Mouse (Mus musculus): ENCODE data around the gene Mapk11. TPM values are rescaled to one million over a fixed set of nuclear protein-coding genes. Genes with fewer than 3 reads are reported as not detected.

Mapk11 gene
- polyA plus RNA-seq, 1 experiment from 2014 or later, result 13.3 TPM

- 0 out of 2 replicates have a peak, but pooled peaks cover 2% of the 10 kb centered on the region for H3K4me1 ChIP-seq (ENCODE audit: insufficient read depth)
Observed at GRCm38 (mm10) chr15:89137378-89138045, 11.9 kb downstream of the Mapk11 start.

GRCm38 (mm10) chr15:89136461-89137155, 12.8 kb downstream of the Mapk11 start:
- no peak for DNase-seq
- Histone ChIP-seq H3K4me1 (ENCODE audit: insufficient read depth) (0 out of 2 replicates have a peak, but pooled peaks cover 2% of the 10 kb centered on the region), H3K9me3 (ENCODE audit: low read depth, low read length) (no peaks in the 10 kb centered on the region), H3K36me3 (ENCODE audit: insufficient read depth) (no peaks in the 10 kb centered on the region), H3K27me3 (ENCODE audit: insufficient read depth, low read length) (peaks cover 31% of the 10 kb centered on the region), H3K4me2 (no peak overlapping the region), H3K4me3 (ENCODE audit: low read depth, low read length) (no peak overlapping the region), H3K27ac (ENCODE audit: low read depth) (no peak overlapping the region), H3K9ac (no peak overlapping the region)
- TF ChIP-seq CTCF (IDR thresholded peaks at IDR 0.05; ENCODE audit: low read depth), result no peak
- WGBS, result 92% methylated on average over 4 of the region's 5 CpGs
- no peak for ATAC-seq (ENCODE audit: insufficient read depth)

More at GRCm38 (mm10) chr15:89137378-89138045, 11.9 kb downstream of the Mapk11 start:
- H3K27me3 ChIP-seq (ENCODE audit: insufficient read depth, low read length), result peaks cover 37% of the 10 kb centered on the region
- H3K4me2 ChIP-seq, result no peak overlapping the region
- whole genome bisulfite sequencing, result 68% methylated on average over 11 of the region's 11 CpGs
- no peaks in the 10 kb centered on the region for H3K36me3 ChIP-seq (ENCODE audit: insufficient read depth)
- no peaks in the 10 kb centered on the region for H3K9me3 ChIP-seq (ENCODE audit: low read depth, low read length)
- no peak overlapping the region for H3K4me3 ChIP-seq (ENCODE audit: low read depth, low read length)
- no peak for TF ChIP-seq CTCF (IDR thresholded peaks at IDR 0.05; ENCODE audit: low read depth)
- H3K9ac ChIP-seq, result no peak overlapping the region
- DNase-seq, result no peak
- ATAC-seq (ENCODE audit: insufficient read depth), result no peak
- H3K27ac ChIP-seq (ENCODE audit: low read depth), result no peak overlapping the region

- H3K4me1 ChIP-seq (ENCODE audit: insufficient read depth), result 0 out of 2 replicates have a peak, but pooled peaks cover 3% of the 10 kb centered on the region
- no peak for TF ChIP-seq CTCF (IDR thresholded peaks at IDR 0.05; ENCODE audit: low read depth)
- ATAC-seq (ENCODE audit: insufficient read depth) (no peak), DNase-seq (no peak)
- no peak overlapping the region for H3K27ac ChIP-seq (ENCODE audit: low read depth)
- no peak overlapping the region for H3K4me3 ChIP-seq (ENCODE audit: low read depth, low read length)
- no peaks in the 10 kb centered on the region for H3K36me3 ChIP-seq (ENCODE audit: insufficient read depth)
- H3K9ac ChIP-seq, result no peak overlapping the region
- H3K9me3 ChIP-seq (ENCODE audit: low read depth, low read length), result no peaks in the 10 kb centered on the region
- H3K27me3 ChIP-seq (ENCODE audit: insufficient read depth, low read length), result no peaks in the 10 kb centered on the region
- H3K4me2 ChIP-seq, result no peak overlapping the region
- WGBS, result 81% methylated on average over 3 of the region's 3 CpGs
Observed at GRCm38 (mm10) chr15:89131316-89131715, 18.1 kb downstream of the Mapk11 start.

- ATAC-seq (ENCODE audit: insufficient read depth), result no peak
- no peak overlapping the region for H3K4me3 ChIP-seq (ENCODE audit: low read depth, low read length)
- no peaks in the 10 kb centered on the region for H3K9me3 ChIP-seq (ENCODE audit: low read depth, low read length)
- 0 out of 2 replicates have a peak, but pooled peaks cover 3% of the 10 kb centered on the region for H3K36me3 ChIP-seq (ENCODE audit: insufficient read depth)
- H3K27me3 ChIP-seq (ENCODE audit: insufficient read depth, low read length), result no peaks in the 10 kb centered on the region
- H3K4me2 ChIP-seq, result no peak overlapping the region
- no peak overlapping the region for H3K27ac ChIP-seq (ENCODE audit: low read depth)
- H3K4me1 ChIP-seq (ENCODE audit: insufficient read depth), result 0 out of 2 replicates have a peak, but pooled peaks cover 3% of the 10 kb centered on the region
- H3K9ac ChIP-seq, result no peak overlapping the region
- TF ChIP-seq CTCF (IDR thresholded peaks at IDR 0.05; ENCODE audit: low read depth), result no peak
- no peak for DNase-seq
Observed at GRCm38 (mm10) chr15:89130245-89130644, 19.2 kb downstream of the Mapk11 start.

GRCm38 (mm10) chr15:89128382-89129350, 20.8 kb downstream of the Mapk11 start, which contains the start of gene Hdac10:
Gene Hdac10, minus strand, starts transcription at chr15:89128700.
- Histone ChIP-seq H3K4me3 (ENCODE audit: low read depth, low read length) (peak within 1 kb of the TSS; percentile 51), H3K4me1 (ENCODE audit: insufficient read depth) (0 out of 2 replicates have a peak, but pooled peaks cover 3% of the 10 kb centered on the region), H3K27me3 (ENCODE audit: insufficient read depth, low read length) (no peaks in the 10 kb centered on the region), H3K36me3 (ENCODE audit: insufficient read depth) (0 out of 2 replicates have a peak, but pooled peaks cover 6% of the 10 kb centered on the region), H3K9me3 (ENCODE audit: low read depth, low read length) (no peaks in the 10 kb centered on the region), H3K27ac (ENCODE audit: low read depth) (peak within 1 kb of the TSS; percentile 71; the same call in 1 of the 2 replicates), H3K9ac (peak within 1 kb of the TSS; percentile 57), H3K4me2 (peak within 1 kb of the TSS; percentile 79)
- peak; percentile 90 for DNase-seq
- ATAC-seq (ENCODE audit: insufficient read depth), result peak; percentile 87
- 3% methylated on average over 36 of the region's 36 CpGs for WGBS
- peak; percentile 95 for TF ChIP-seq CTCF (IDR thresholded peaks at IDR 0.05; ENCODE audit: low read depth)

- no peak for ATAC-seq (ENCODE audit: insufficient read depth)
Observed at GRCm38 (mm10) chr15:89127364-89127940, 22.0 kb downstream of the Mapk11 start.

More at GRCm38 (mm10) chr15:89127364-89127940, 22.0 kb downstream of the Mapk11 start:
- peak overlapping the region; percentile 79 for H3K4me2 ChIP-seq
- 0 out of 2 replicates have a peak, but pooled peaks cover 6% of the 10 kb centered on the region for H3K36me3 ChIP-seq (ENCODE audit: insufficient read depth)
- 0 out of 2 replicates have a peak, but pooled peaks cover 3% of the 10 kb centered on the region for H3K4me1 ChIP-seq (ENCODE audit: insufficient read depth)
- H3K9ac ChIP-seq, result peak overlapping the region; percentile 57; the same call in 1 of the 2 replicates
- peak overlapping the region; percentile 51 for H3K4me3 ChIP-seq (ENCODE audit: low read depth, low read length)
- H3K27me3 ChIP-seq (ENCODE audit: insufficient read depth, low read length), result no peaks in the 10 kb centered on the region
- H3K27ac ChIP-seq (ENCODE audit: low read depth), result no peak overlapping the region
- WGBS, result 82% methylated on average over 8 of the region's 8 CpGs
- H3K9me3 ChIP-seq (ENCODE audit: low read depth, low read length), result no peaks in the 10 kb centered on the region
- TF ChIP-seq CTCF (IDR thresholded peaks at IDR 0.05; ENCODE audit: low read depth), result no peak
- no peak for DNase-seq

All from lung, embryonic 14.5 days (tissue).